Mouse (Mus musculus) CD4-positive helper T cell, adult 2 months (primary cell): ENCODE measurements at regions not wholly inside any gene's neighbourhood (a gene's known extent, or its start where the extent isn't known, plus 50 kb on each side); places are given as distances from the start of the nearest gene placed in this dataset.

ENCODE experiments used
- DNase-seq: peaks from one replicate; pipeline ENCODE4 v3.0.0-alpha.2; 2012; ENCODE audit warnings: low read depth, missing footprints, low spot score

- DNase-seq: no peak
Measured at GRCm38 (mm10) chr3:50813760-50814400, 370.5 kb upstream of the Slc7a11 start.

- DNase-seq: no peak
Measured at GRCm38 (mm10) chr3:50815716-50816115, 372.3 kb upstream of the Slc7a11 start.

- no peak for DNase-seq
Measured at GRCm38 (mm10) chr3:50816479-50816878, 373.1 kb upstream of the Slc7a11 start.

GRCm38 (mm10) chr3:50817361-50817760 lies 373.9 kb upstream of the Slc7a11 start:
- no peak for DNase-seq

- no peak for DNase-seq
Measured at GRCm38 (mm10) chr3:50820776-50821175, 377.4 kb upstream of the Slc7a11 start.

- no peak for DNase-seq
Measured at GRCm38 (mm10) chr3:50825534-50826423, 382.4 kb upstream of the Slc7a11 start.

- no peak for DNase-seq
Measured at GRCm38 (mm10) chr3:50826424-50826819, 383.0 kb upstream of the Slc7a11 start.

GRCm38 (mm10) chr3:50829211-50829610 lies 385.8 kb upstream of the Slc7a11 start:
- DNase-seq: no peak

- no peak for DNase-seq
Measured at GRCm38 (mm10) chr3:50830446-50830845, 387.0 kb upstream of the Slc7a11 start.

- DNase-seq: no peak
Measured at GRCm38 (mm10) chr3:50830926-50831325, 387.5 kb upstream of the Slc7a11 start.

GRCm38 (mm10) chr3:50842216-50842615 lies 382.0 kb upstream of the Noct start:
- no peak for DNase-seq

GRCm38 (mm10) chr3:50844835-50845301 lies 379.4 kb upstream of the Noct start:
- DNase-seq: no peak

GRCm38 (mm10) chr3:50845311-50845710 lies 378.9 kb upstream of the Noct start:
- DNase-seq: no peak

- no peak for DNase-seq
Measured at GRCm38 (mm10) chr3:50848528-50848927, 375.7 kb upstream of the Noct start.

GRCm38 (mm10) chr3:50851083-50851637 lies 373.1 kb upstream of the Noct start:
- no peak for DNase-seq

GRCm38 (mm10) chr3:50867105-50867504 lies 357.1 kb upstream of the Noct start:
- no peak for DNase-seq

GRCm38 (mm10) chr3:50869211-50869610 lies 355.0 kb upstream of the Noct start:
- no peak for DNase-seq

GRCm38 (mm10) chr3:50879050-50879449 lies 345.2 kb upstream of the Noct start:
- DNase-seq: no peak

GRCm38 (mm10) chr3:50879595-50879994 lies 344.7 kb upstream of the Noct start:
- no peak for DNase-seq

- no peak for DNase-seq
Measured at GRCm38 (mm10) chr3:50881437-50882248, 342.6 kb upstream of the Noct start.

GRCm38 (mm10) chr3:50882249-50882733 lies 342.0 kb upstream of the Noct start:
- DNase-seq: no peak
